Comparison of ENCODE assay signal across 22 mouse cellular contexts in the genomic region with DNA sequence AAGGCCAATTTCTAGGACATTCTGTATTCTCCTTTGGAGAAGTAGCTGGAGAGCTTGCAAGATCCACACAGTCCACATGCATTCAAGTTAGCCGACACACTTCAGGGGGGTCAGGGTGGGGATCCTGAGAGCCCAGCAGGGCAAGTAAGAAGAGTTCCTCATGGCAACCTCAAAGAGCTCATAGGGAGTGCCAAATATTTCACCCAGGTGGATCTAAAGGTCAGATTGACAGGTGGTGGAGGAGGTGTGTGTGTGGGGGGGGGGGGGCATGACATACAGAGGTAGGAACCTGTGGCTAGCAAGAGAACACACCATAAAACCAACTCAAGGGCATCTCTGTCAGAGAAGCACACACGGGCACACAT.
"Had no signal": no experiment of that assay in that cellular context is flagged by ENCODE, and none has a peak within 500 bp of the region (broad histone marks: within the 10 kb centered on the region; RNA-seq: fewer than 3 reads in every experiment).

No protein-coding gene starts in this region.

- H3K27ac ChIP-seq: kidney, postnatal 0 days; layer of hippocampus, adult 2 months; limb, embryonic 10.5 days; limb, embryonic 13.5 days; liver, embryonic 14.5 days; lung, embryonic 15.5 days had no signal

- DNase-seq: kidney, adult 2 months; kidney, postnatal 25 days; layer of hippocampus, adult 9-11 months; liver; liver, postnatal 0 days; lung, postnatal 14 days; lung, postnatal 4 days; midbrain, embryonic 14.5 days; right cerebral cortex, adult 18-20 months; right cerebral cortex, postnatal 14 days; right cerebral cortex, postnatal 4 days; spleen, adult 18-20 months; thymus, adult 2 months; thymus, postnatal 14 days had no signal

- H3K4me3 ChIP-seq: layer of hippocampus, adult 2 months; limb, embryonic 10.5 days; limb, embryonic 13.5 days; lung, embryonic 15.5 days had no signal

- ATAC-seq: inflammation-experienced regulatory T-cells, adult 6 months; liver, postnatal 0 days had no signal

- H3K36me3 ChIP-seq: limb, embryonic 10.5 days; limb, embryonic 13.5 days; lung, embryonic 15.5 days had no signal

- H3K27me3 ChIP-seq: limb, embryonic 13.5 days; lung, embryonic 15.5 days had no signal

- H3K9me3 ChIP-seq: limb, embryonic 10.5 days; limb, embryonic 13.5 days; lung, embryonic 15.5 days had no signal

- H3K9ac ChIP-seq: limb, embryonic 13.5 days; liver, embryonic 14.5 days; liver, postnatal 0 days; lung, embryonic 15.5 days had no signal

- H3K4me2 ChIP-seq: limb, embryonic 13.5 days; lung, embryonic 15.5 days; midbrain, embryonic 11.5 days had no signal
